Mouse (Mus musculus) liver, embryonic 11.5 days (tissue): ENCODE data around the gene Anapc5. TPM values are rescaled to one million over a fixed set of nuclear protein-coding genes. Genes with fewer than 3 reads are reported as not detected.

Source experiments
- ATAC-seq: fragments of 200-750 bp; cut with Nextera tagmentation; replicated peaks from 2 replicates; pipeline ENCODE4 v1.8.0; 2017; ENCODE audit warnings: moderate number of reproducible peaks, mild to moderate bottlenecking, moderate TSS enrichment, moderate library complexity; ENCODE audit not compliant: low FRiP score
- DNase-seq: peaks from one replicate; pipeline ENCODE4 v3.0.0-alpha.2; 2017; ENCODE audit warnings: low spot score
- H3K27ac ChIP-seq: fragments of 300-500 bp; sonication (generic); 2 replicates; pipeline ENCODE4 v1.5.1; 2014; ENCODE audit warnings: mild to moderate bottlenecking, low read depth, low read length, control low read depth
- H3K27me3 ChIP-seq: fragments of 300-500 bp; sonication (generic); replicated peaks from 2 replicates; pipeline ENCODE4 v1.6.1; 2014; ENCODE audit warnings: low read length, mixed read lengths; ENCODE audit not compliant: control insufficient read depth, insufficient read depth
- H3K36me3 ChIP-seq: fragments of 300-500 bp; sonication (generic); 2 replicates; pipeline ENCODE4 v1.6.1; 2014; ENCODE audit warnings: mild to moderate bottlenecking, low read length, moderate library complexity, mixed read lengths; ENCODE audit not compliant: control insufficient read depth, insufficient read depth
- H3K4me1 ChIP-seq: fragments of 300-500 bp; sonication (generic); replicated peaks from 2 replicates; pipeline ENCODE4 v1.6.1; 2014; ENCODE audit warnings: low read length, mixed read lengths; ENCODE audit not compliant: control insufficient read depth, insufficient read depth
- H3K4me2 ChIP-seq: fragments of 300-500 bp; sonication (generic); 2 replicates; pipeline ENCODE4 v1.6.1; 2014; ENCODE audit warnings: mild to moderate bottlenecking, control low read depth, moderate library complexity
- H3K4me3 ChIP-seq: fragments of 300-500 bp; sonication (generic); 2 replicates; pipeline ENCODE4 v1.5.1; 2014; ENCODE audit warnings: low read depth, low read length, control low read depth
- H3K9ac ChIP-seq: fragments of 300-500 bp; sonication (generic); 2 replicates; pipeline ENCODE4 v1.6.1; 2014; ENCODE audit warnings: low read depth, low read length, control low read depth
- H3K9me3 ChIP-seq: fragments of 300-500 bp; sonication (generic); 2 replicates; pipeline ENCODE4 v1.6.1; 2016; ENCODE audit warnings: low read length, inconsistent platforms, mixed read lengths; ENCODE audit not compliant: control insufficient read depth
- WGBS: fragments of 180-500 bp; shearing (Covaris S2); extraction: QIAGEN DNeasy Blood & Tissue Kit; methylation state at CpG from one replicate; pipeline ENCODE4 v1.1.7; 2014; 5-methylcytosine and 5-hydroxymethylcytosine counted together
- polyA plus RNA-seq: library from polyadenylated mRNA; unstranded; fragments of >200 nt; fragmentation: Nextera tagmentation; extraction: Ambion mirVana; gene quantifications from 2 replicates; pipeline ENCODE4 v1.2.1, GENCODE M21; 2014

Gene Anapc5
- polyA plus RNA-seq, 1 experiment from 2014 or later, result 392 TPM

GRCm38 (mm10) chr5:122786035-122786819, 34.9 kb downstream of the Anapc5 start:
- no peak for DNase-seq
- no peak for ATAC-seq
- Histone ChIP-seq H3K4me1 (peaks cover 10% of the 10 kb centered on the region; the same call in 1 of the 2 replicates), H3K9me3 (no peaks in the 10 kb centered on the region), H3K27ac (no peak overlapping the region), H3K4me3 (no peak overlapping the region), H3K27me3 (no peaks in the 10 kb centered on the region), H3K4me2 (no peak overlapping the region), H3K9ac (no peak overlapping the region), H3K36me3 (peaks cover 21% of the 10 kb centered on the region)
- WGBS, result 60% methylated on average over 12 of the region's 12 CpGs

DNA sequence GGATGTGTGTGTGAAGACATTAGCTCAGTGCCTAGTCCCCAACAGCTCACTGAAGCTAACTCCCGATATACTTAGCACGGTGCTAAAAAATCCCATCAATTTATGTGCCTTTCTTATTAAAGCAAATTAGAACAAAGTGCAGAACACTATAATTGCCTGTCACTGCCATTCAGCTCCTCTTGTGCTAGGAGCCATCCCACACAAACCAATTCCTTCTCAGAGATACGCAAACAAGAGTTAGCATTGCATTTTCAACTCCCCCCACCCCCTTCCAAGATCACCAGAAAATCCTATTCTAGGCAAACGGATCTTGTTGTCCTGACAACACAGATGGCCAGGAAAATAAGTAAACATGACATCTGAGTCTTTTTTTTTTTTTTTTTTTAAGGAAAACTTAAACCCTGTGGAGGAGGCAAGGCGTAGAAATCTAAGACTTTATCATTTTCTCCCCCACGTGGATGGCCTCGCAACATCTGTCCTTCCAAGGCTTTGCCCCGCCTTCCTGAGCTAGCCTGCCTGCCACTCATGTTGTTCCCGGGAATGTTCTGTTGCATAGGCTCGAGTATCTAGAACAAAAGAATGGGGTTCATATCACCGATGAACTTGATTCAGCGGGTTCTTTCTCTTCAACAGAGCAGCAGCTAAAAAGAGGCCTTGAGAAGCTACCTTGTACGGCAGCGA, 37.3 kb downstream of the Anapc5 start:
- no peak overlapping the region for H3K27ac ChIP-seq
- H3K27me3 ChIP-seq, result no peaks in the 10 kb centered on the region
- 64% methylated on average over 14 of the region's 14 CpGs for WGBS
- peaks cover 15% of the 10 kb centered on the region for H3K4me1 ChIP-seq
- no peak for ATAC-seq
- H3K4me2 ChIP-seq, result no peak overlapping the region
- peaks cover 10% of the 10 kb centered on the region for H3K36me3 ChIP-seq
- no peak overlapping the region for H3K9ac ChIP-seq
- DNase-seq, result no peak
- no peaks in the 10 kb centered on the region for H3K9me3 ChIP-seq
- H3K4me3 ChIP-seq, result no peak overlapping the region

GRCm38 (mm10) chr5:122782066-122782465, 39.1 kb downstream of the Anapc5 start:
- DNase-seq (no peak), ATAC-seq (no peak)
- Histone ChIP-seq H3K27me3 (no peaks in the 10 kb centered on the region), H3K4me1 (peaks cover 26% of the 10 kb centered on the region), H3K27ac (no peak overlapping the region), H3K9ac (no peak overlapping the region), H3K4me2 (no peak overlapping the region), H3K9me3 (no peaks in the 10 kb centered on the region), H3K4me3 (no peak overlapping the region), H3K36me3 (no peaks in the 10 kb centered on the region)
- WGBS, result 56% methylated on average over 1 of the region's 1 CpGs

DNA sequence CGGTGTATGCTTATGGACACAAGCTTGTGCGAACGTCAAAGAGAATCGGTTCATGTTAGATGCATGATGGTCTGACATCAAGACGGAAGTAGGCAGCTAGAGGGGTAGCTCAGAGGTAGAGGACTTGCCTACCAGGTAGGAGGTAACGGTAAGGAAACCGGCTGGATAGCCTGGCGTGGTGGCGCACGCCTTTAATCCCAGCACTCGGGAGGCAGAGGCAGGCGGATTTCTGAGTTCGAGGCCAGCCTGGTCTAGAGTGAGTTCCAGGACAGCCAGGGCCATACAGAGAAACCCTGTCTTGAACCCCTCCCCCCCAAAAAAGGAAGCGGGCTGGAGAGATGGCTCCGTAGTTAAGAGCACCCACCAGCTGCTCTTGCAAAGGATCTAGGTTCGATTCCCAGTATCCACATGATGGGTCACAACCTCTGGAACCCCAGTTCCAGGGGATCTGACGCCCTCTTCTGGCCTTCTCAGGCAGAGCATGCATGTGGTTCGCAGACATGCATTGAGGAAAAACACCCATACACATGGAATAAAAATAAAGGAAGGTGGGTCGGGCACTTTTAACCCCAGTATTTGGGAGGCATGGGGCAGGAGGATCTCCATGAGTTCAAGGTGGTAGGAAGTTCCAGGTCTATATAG, 40.2 kb downstream of the Anapc5 start:
- H3K27ac ChIP-seq, result no peak overlapping the region
- H3K9ac ChIP-seq, result no peak overlapping the region
- ATAC-seq (no peak), DNase-seq (no peak)
- 81% methylated on average over 19 of the region's 19 CpGs for WGBS
- no peaks in the 10 kb centered on the region; the same call in 1 of the 2 replicates for H3K9me3 ChIP-seq
- no peaks in the 10 kb centered on the region for H3K27me3 ChIP-seq
- H3K36me3 ChIP-seq, result no peaks in the 10 kb centered on the region
- H3K4me1 ChIP-seq, result peaks cover 21% of the 10 kb centered on the region
- no peak overlapping the region for H3K4me3 ChIP-seq
- no peak overlapping the region for H3K4me2 ChIP-seq

DNA sequence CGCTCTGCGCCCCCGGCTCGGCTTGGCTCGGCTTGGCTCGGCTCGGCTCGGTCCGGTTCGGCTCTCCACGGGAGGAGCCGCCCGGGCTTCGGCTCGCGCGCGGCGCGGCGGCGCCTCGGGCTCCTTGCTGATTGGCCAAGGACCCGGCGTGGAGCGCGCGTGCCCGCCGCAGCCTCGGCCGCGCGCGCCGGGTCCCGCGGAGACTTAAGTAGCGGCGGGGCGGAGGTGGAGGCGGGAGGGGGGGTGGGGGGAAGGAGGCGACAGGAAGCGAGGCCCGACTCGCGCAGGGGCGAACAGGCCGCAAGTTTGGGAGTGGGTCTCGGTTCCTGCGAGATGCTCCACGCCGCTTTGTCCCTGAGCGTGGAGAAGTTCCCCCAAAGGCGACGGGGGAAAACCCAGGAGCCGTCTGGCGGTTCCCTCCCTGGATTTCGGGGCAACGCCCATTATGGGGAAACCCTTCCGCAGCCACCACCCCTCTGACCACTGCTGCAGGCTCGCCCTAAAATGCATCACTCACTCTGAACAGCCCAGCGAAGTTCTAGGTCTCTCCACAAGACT, 41.8 kb downstream of the Anapc5 start, which contains the start of gene Camkk2:
Camkk2 (minus strand) TSS at position 133 of the 558 bp plus-strand sequence.
- peaks cover 27% of the 10 kb centered on the region for H3K4me1 ChIP-seq
- ATAC-seq (peak; percentile 70), DNase-seq (peak; percentile 79)
- H3K9ac ChIP-seq, result peak within 1 kb of the TSS; percentile 94
- WGBS, result under 1% methylated on average over 63 of the region's 63 CpGs
- peak within 1 kb of the TSS; percentile 92 for H3K4me3 ChIP-seq
- peak within 1 kb of the TSS; percentile 97 for H3K4me2 ChIP-seq
- no peaks in the 10 kb centered on the region for H3K27me3 ChIP-seq
- no peaks in the 10 kb centered on the region; the same call in 1 of the 2 replicates for H3K9me3 ChIP-seq
- no peaks in the 10 kb centered on the region; the same call in 1 of the 2 replicates for H3K36me3 ChIP-seq
- peak within 1 kb of the TSS; percentile 75 for H3K27ac ChIP-seq

- DNase-seq, result peak; percentile 54
- Histone ChIP-seq H3K27me3 (no peaks in the 10 kb centered on the region), H3K4me1 (peaks cover 26% of the 10 kb centered on the region), H3K4me3 (peak overlapping the region; percentile 92), H3K9ac (peak overlapping the region; percentile 94), H3K36me3 (no peaks in the 10 kb centered on the region; the same call in 1 of the 2 replicates), H3K9me3 (no peaks in the 10 kb centered on the region; the same call in 1 of the 2 replicates), H3K4me2 (peak overlapping the region; percentile 97), H3K27ac (peak overlapping the region; percentile 75)
- 2% methylated on average over 46 of the region's 55 CpGs for WGBS
- ATAC-seq, result peak; percentile 33
These were observed 42.6 kb downstream of the Anapc5 start for GRCm38 (mm10) chr5:122778231-122779226.

- no peak overlapping the region for H3K4me3 ChIP-seq
- peaks cover 5% of the 10 kb centered on the region; the same call in 1 of the 2 replicates for H3K9me3 ChIP-seq
- peaks cover 26% of the 10 kb centered on the region for H3K4me1 ChIP-seq
- ATAC-seq, result no peak
- no peaks in the 10 kb centered on the region for H3K27me3 ChIP-seq
- DNase-seq, result no peak
- H3K9ac ChIP-seq, result no peak overlapping the region
- WGBS, result 51% methylated on average over 2 of the region's 2 CpGs
- H3K27ac ChIP-seq, result no peak overlapping the region
- no peak overlapping the region for H3K4me2 ChIP-seq
- H3K36me3 ChIP-seq, result peaks cover 4% of the 10 kb centered on the region; the same call in 1 of the 2 replicates
These were observed 43.8 kb downstream of the Anapc5 start for GRCm38 (mm10) chr5:122777322-122777721.
